Mouse (Mus musculus) forebrain, embryonic 13.5 days (tissue): ENCODE measurements around the gene Hpd. TPM values are rescaled to one million over a fixed set of nuclear protein-coding genes. Genes with fewer than 3 reads are reported as not detected.
"Not testable (repeated sequence)": the region's sequence is repeated elsewhere in the genome, so short reads cannot be mapped to it uniquely, and the experiment has no call there.

Experiments
- ATAC-seq: fragments of 200-750 bp; cut with Nextera tagmentation; 2 replicates; pipeline ENCODE4 v1.8.0; 2017
- H3K27ac ChIP-seq: fragments of 300-500 bp; sonication (generic); 2 replicates; pipeline ENCODE4 v1.5.1; 2015; ENCODE audit warnings: inconsistent platforms, mild to moderate bottlenecking, moderate library complexity
- H3K27me3 ChIP-seq: fragments of 300-500 bp; sonication (generic); 2 replicates; pipeline ENCODE4 v1.6.1; 2015; ENCODE audit warnings: mild to moderate bottlenecking, inconsistent platforms
- H3K36me3 ChIP-seq: fragments of 300-500 bp; sonication (generic); 2 replicates; pipeline ENCODE4 v1.6.1; 2015; ENCODE audit warnings: mild to moderate bottlenecking, inconsistent platforms; ENCODE audit not compliant: poor library complexity, severe bottlenecking
- H3K4me1 ChIP-seq: fragments of 300-500 bp; sonication (generic); 2 replicates; pipeline ENCODE4 v1.6.1; 2015; ENCODE audit warnings: inconsistent platforms
- H3K4me2 ChIP-seq: fragments of 300-500 bp; sonication (generic); 2 replicates; pipeline ENCODE4 v1.6.1; 2015; ENCODE audit warnings: inconsistent platforms, mild to moderate bottlenecking, moderate library complexity
- H3K4me3 ChIP-seq: fragments of 300-500 bp; sonication (generic); 2 replicates; pipeline ENCODE4 v1.5.1; 2015; ENCODE audit warnings: mild to moderate bottlenecking, inconsistent platforms
- H3K9ac ChIP-seq: fragments of 300-500 bp; sonication (generic); 2 replicates; pipeline ENCODE4 v1.6.1; 2015; ENCODE audit warnings: mild to moderate bottlenecking, inconsistent platforms
- H3K9me3 ChIP-seq: fragments of 300-500 bp; sonication (generic); replicated peaks from 2 replicates; pipeline ENCODE4 v1.6.1; 2016; ENCODE audit warnings: inconsistent platforms
- WGBS: fragments of 180-500 bp; shearing (Covaris S2); methylation state at CpG from one replicate; pipeline ENCODE4 v1.1.7; 2015; 5-methylcytosine and 5-hydroxymethylcytosine counted together
- polyA plus RNA-seq: library from polyadenylated mRNA; unstranded; fragments of >200 nt; fragmentation: Nextera tagmentation; extraction: Ambion mirVana; gene quantifications from 2 replicates; pipeline ENCODE4 v1.2.1, GENCODE M21; 2015

The Hpd gene
- not detected in 2 replicates for polyA plus RNA-seq

DNA sequence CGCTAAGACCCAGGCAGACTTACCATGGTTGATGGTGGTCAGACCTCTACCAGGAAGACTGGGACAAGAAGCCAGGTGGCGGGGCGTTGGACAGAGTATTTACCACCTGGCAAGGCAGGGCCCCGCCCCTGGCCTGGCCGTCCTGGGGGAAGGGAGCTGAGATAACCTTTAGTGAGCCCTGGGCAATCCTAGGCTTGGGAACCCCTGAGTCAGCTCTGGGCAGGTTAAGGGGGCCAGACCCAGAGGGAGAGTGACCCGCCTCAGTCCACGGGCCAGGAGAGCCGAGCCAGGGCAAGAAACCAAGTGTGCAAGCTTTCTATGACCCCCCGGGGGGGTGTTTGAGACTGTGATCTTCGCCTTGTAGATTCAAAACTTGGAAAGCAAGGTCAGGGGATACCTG is at the start of gene Hpd:
TSS of gene Hpd (minus strand) at position 77 of the 400 bp plus-strand sequence.
- Histone ChIP-seq H3K27me3 (no peaks in the 10 kb centered on the region), H3K4me1 (peaks cover 4% of the 10 kb centered on the region; the same call in 1 of the 2 replicates), H3K4me2 (no peak within 1 kb of the TSS), H3K36me3 (no peaks in the 10 kb centered on the region), H3K9ac (no peak within 1 kb of the TSS), H3K4me3 (no peak within 1 kb of the TSS), H3K9me3 (no peaks in the 10 kb centered on the region), H3K27ac (no peak within 1 kb of the TSS)
- ATAC-seq: no peak
- WGBS: 87% methylated on average over 10 of the region's 10 CpGs

DNA sequence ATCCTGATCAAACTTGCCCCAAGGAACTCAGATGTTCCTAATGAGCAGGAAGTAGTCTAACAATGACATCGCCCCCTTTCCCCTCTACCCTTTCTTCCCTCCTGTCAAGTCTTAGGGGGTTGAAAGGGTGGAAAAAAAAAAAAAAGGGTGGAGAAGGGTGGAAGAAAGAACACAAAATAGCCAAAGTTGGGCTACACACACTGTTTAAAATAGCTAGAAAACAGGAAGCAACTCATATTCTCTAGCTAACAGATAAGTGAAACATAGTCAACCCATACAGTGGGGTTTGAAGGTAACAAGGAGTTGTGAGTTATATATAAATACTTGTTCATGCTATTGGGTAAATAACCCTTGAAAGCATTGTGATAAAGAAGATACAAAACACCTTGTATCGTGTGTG is 49.7 kb upstream of the Hpd start:
- ATAC-seq: no peak
- H3K36me3 ChIP-seq: peaks cover 19% of the 10 kb centered on the region; the same call in 1 of the 2 replicates
- H3K4me3 ChIP-seq: no peak overlapping the region
- WGBS: 92% methylated on average over 2 of the region's 2 CpGs
- no peaks in the 10 kb centered on the region for H3K9me3 ChIP-seq
- no peak overlapping the region for H3K9ac ChIP-seq
- no peaks in the 10 kb centered on the region for H3K27me3 ChIP-seq
- H3K4me2 ChIP-seq: no peak overlapping the region
- H3K27ac ChIP-seq: no peak overlapping the region
- H3K4me1 ChIP-seq: peaks cover 24% of the 10 kb centered on the region

DNA sequence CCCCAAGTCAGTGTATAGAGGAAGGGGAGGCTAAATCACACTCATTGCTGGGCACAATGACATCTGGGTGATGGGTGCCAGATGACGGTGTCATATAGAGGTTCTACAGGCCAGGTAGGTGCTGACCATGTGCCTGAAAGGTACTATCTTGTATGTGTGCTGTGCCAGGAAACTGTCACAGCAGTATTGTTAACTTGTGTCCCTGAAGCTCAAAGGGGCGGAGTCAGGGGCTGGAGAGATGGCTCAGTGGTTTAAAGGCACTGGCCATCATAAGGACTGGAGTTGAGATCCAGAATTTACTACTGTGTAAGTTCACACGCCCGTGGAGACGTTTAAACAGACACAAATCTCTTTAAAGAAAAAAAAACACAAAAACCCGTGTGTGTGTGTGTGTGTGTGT is 46.8 kb upstream of the Hpd start:
- WGBS: 91% methylated on average over 6 of the region's 6 CpGs
- Histone ChIP-seq H3K27me3 (no peaks in the 10 kb centered on the region), H3K27ac (no peak overlapping the region), H3K9me3 (no peaks in the 10 kb centered on the region), H3K36me3 (peaks cover 5% of the 10 kb centered on the region; the same call in 1 of the 2 replicates), H3K4me2 (peak overlapping the region; percentile 71), H3K4me1 (peaks cover 14% of the 10 kb centered on the region), H3K9ac (no peak overlapping the region), H3K4me3 (peak overlapping the region; percentile 81; the same call in 1 of the 2 replicates)
- ATAC-seq: no peak

DNA sequence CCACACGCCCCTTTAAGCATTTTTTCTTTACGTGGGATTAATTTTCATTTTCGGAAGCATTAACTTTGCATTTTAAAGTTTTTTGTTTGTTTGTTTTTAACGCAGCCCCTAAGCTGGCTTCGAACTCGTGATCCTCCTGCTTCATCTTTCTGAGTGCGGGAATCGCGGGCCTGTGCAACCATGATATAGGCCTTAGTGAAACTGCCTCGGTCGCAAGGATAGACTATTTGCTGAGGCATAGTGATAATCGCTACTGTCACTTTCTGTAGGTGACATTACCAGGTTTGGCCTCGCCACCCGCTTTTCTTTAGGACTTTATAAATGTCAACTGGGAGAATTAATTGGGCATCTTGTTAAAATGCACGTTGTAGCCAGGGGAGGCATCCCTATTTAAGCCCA is 46.0 kb upstream of the Hpd start:
- H3K27ac ChIP-seq: no peak overlapping the region
- WGBS: 6% methylated on average over 15 of the region's 15 CpGs
- no peak for ATAC-seq
- peak overlapping the region; percentile 86 for H3K9ac ChIP-seq
- H3K36me3 ChIP-seq: peaks cover 4% of the 10 kb centered on the region; the same call in 1 of the 2 replicates
- H3K4me2 ChIP-seq: peak overlapping the region; percentile 71
- H3K4me3 ChIP-seq: peak overlapping the region; percentile 81
- no peaks in the 10 kb centered on the region for H3K9me3 ChIP-seq
- peaks cover 14% of the 10 kb centered on the region for H3K4me1 ChIP-seq
- no peaks in the 10 kb centered on the region for H3K27me3 ChIP-seq

DNA sequence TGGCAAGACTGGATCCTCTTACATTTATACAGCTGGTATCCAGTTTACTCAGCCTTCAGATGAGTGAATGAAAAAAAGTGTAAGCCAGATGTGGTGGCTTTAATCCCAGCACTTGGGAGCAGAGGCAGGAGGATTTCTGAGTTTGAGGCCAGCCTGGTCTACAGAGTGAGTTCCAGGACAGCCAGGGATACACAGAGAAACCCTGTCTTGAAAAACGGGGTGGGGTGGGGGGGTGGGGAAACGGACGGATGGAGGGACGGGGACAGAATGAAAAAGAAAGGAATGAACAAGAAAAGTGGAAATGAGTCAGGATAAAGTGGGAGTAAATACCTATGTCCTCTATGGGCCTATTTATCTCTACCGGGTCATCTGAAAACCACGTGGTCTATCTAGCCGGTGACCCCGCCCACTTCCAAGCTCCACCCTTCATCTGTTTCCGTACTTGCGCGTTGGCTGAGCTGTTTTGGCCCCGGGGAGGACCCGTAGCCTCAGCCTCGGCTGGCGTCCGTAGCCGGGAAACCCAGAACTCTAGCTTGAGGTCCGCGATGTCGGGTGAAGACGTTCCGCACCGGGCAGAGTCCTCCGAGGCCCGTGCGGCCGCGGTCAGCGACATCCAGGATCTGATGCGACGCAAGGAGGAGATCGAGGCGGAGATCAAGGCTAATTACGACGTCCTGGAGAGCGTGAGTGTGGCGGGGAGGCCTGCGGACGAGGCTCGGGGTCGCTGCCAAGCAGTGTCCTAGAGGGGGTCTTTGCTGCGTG is 45.4 kb upstream of the Hpd start:
- Histone ChIP-seq H3K9me3 (no peaks in the 10 kb centered on the region), H3K36me3 (peaks cover 4% of the 10 kb centered on the region; the same call in 1 of the 2 replicates), H3K27me3 (no peaks in the 10 kb centered on the region), H3K4me1 (peaks cover 14% of the 10 kb centered on the region), H3K9ac (peak overlapping the region; percentile 86), H3K4me2 (peak overlapping the region; percentile 71), H3K4me3 (peak overlapping the region; percentile 81), H3K27ac (no peak overlapping the region)
- ATAC-seq: peak; percentile 91
- 2% methylated on average over 42 of the region's 42 CpGs for WGBS

DNA sequence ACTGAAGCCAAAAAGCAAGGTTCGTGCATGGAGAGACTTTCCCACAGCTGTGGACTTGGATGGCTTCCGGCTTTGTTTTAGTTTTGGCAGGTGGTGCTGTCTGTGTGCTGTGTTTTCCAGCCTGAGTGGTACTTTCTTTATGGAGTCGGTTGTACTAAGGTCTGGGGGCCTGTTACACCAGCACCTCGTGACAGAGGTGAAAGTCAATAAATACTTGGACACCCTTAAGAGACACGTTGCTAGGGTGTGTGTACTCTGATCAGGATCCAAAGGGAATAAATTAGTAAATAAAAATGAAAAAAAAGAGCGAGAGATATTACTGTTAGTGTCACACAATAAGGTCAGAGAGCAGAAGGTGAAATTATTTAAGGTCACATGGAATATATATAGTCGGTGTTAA is 44.3 kb upstream of the Hpd start:
- Histone ChIP-seq H3K9ac (no peak overlapping the region), H3K4me2 (no peak overlapping the region), H3K27me3 (no peaks in the 10 kb centered on the region), H3K4me1 (peaks cover 14% of the 10 kb centered on the region), H3K27ac (no peak overlapping the region), H3K36me3 (peaks cover 4% of the 10 kb centered on the region; the same call in 1 of the 2 replicates), H3K9me3 (no peaks in the 10 kb centered on the region), H3K4me3 (no peak overlapping the region)
- no peak for ATAC-seq
- WGBS: 91% methylated on average over 7 of the region's 7 CpGs

DNA sequence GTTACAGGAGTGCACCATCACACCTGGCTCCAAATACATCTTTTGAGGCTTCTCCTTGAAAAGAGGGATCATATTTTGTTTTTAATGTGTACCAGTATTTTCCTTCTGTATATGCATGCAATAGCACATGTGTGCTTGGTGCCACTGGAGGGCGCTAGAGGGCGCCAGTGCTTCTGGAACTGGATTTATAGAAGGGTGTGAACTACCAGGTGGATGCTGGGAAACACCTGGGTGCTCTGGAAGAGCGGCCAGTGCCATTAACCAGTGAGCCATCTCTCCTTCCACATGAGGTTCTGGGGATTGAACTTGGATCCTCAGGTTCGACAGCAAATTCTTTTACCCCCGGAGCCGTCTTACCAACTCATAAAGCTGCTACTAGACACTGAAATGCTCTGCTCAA is 41.3 kb upstream of the Hpd start:
- not testable (repeated sequence) for H3K4me3 ChIP-seq, H3K27ac ChIP-seq, H3K4me2 ChIP-seq, H3K36me3 ChIP-seq, H3K27me3 ChIP-seq, ATAC-seq, H3K4me1 ChIP-seq, H3K9ac ChIP-seq, H3K9me3 ChIP-seq
- WGBS: 52% methylated on average over 6 of the region's 6 CpGs

DNA sequence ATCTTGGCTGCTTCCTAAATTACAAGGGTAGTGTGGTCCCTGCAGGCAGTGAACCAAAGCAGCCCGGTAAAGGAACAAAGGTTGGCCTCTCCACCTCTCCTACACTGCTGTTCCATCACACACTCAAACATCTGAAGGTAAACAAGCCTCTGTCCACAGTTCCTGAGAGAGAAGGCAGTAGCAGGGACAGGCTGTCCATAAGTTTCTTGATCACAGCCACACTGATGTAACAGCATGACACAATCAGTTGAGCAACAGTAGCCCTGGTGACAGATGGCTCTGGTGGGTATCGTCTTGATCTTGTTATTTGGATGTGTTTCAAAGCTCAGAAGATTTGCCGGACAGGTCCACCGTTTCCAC is 40.5 kb upstream of the Hpd start:
- Histone ChIP-seq H3K27ac (no peak overlapping the region), H3K36me3 (no peaks in the 10 kb centered on the region), H3K9ac (no peak overlapping the region), H3K4me2 (no peak overlapping the region), H3K27me3 (no peaks in the 10 kb centered on the region), H3K4me1 (no peaks in the 10 kb centered on the region), H3K4me3 (no peak overlapping the region), H3K9me3 (no peaks in the 10 kb centered on the region; the same call in 1 of the 2 replicates)
- ATAC-seq: no peak
- 84% methylated on average over 4 of the region's 4 CpGs for WGBS

DNA sequence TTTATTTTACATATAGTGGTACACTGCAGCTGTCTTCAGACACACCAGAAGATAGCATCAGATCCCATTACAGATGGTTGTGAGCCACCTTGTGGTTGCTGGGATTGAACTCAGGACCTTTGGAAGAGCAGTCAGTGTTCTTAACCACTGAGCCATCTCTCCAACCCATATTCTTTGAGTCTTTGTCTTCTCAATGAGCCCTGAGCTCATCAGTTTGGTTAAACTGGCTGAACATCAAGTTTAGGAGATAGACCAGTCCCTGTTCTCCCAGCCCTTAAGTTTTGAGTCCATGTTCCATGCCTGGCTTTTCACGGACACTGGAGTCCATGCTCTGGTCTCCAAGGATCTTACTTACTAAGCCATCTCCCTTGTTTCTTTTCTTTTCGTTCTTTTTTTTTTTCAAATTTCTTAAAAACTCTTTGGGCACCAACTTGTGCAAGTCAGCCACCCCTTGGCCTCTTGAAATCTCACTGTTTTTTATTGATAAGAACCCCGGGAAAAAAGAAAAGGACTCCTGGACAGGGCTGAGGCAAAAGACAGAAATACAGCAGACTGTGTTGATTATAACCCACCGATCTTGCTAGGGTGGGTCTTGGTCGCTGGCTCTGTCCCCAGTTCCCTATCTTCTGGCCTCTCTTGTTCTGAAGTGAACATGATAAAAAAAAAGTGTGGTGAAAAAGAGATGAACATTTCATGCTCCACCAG is 40.0 kb upstream of the Hpd start:
- H3K4me1 ChIP-seq, H3K9ac ChIP-seq, ATAC-seq, H3K4me3 ChIP-seq, H3K9me3 ChIP-seq, H3K36me3 ChIP-seq, H3K27me3 ChIP-seq, H3K4me2 ChIP-seq, H3K27ac ChIP-seq: not testable (repeated sequence)
- 86% methylated on average over 5 of the region's 5 CpGs for WGBS

DNA sequence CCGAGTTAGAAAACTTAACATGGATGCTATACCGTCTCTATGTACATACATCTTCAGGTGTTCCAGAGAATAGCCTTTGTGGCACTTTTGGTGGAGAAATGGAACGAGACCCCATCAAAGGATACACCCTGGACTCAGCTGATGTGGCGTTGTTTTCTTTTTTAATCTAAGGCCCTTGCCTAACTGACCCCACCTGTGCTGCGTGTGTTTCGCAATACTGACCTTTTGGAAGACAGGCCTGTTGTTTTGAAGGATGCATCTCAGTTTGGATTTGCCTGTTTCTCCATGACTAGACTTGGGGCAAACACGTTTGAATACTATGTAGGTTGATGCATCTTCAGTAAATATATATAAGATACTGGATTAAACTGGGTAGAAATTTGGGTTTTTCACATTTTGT is 21.1 kb upstream of the Hpd start:
- not testable (repeated sequence) for H3K4me3 ChIP-seq, H3K4me1 ChIP-seq, H3K4me2 ChIP-seq, H3K9ac ChIP-seq, H3K27me3 ChIP-seq, H3K36me3 ChIP-seq, ATAC-seq, H3K9me3 ChIP-seq, H3K27ac ChIP-seq
- 91% methylated on average over 7 of the region's 7 CpGs for WGBS

DNA sequence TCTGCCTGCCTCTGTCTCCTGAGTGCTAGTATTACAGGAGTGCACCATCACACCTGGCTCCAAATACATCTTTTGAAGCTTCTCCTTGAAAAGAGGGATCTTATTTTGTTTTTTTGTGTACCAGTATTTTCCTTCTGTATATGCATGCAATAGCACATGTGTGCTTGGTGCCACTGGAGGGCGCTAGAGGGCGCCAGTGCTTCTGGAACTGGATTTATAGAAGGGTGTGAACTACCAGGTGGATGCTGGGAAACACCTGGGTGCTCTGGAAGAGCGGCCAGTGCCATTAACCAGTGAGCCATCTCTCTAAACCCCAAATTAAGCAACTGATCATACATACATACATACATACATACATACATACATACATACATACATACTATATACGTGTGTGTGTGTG is 20.2 kb upstream of the Hpd start:
- ATAC-seq, H3K27me3 ChIP-seq, H3K9ac ChIP-seq, H3K9me3 ChIP-seq, H3K4me1 ChIP-seq, H3K36me3 ChIP-seq, H3K27ac ChIP-seq, H3K4me2 ChIP-seq, H3K4me3 ChIP-seq: not testable (repeated sequence)
- 47% methylated on average over 4 of the region's 4 CpGs for WGBS

DNA sequence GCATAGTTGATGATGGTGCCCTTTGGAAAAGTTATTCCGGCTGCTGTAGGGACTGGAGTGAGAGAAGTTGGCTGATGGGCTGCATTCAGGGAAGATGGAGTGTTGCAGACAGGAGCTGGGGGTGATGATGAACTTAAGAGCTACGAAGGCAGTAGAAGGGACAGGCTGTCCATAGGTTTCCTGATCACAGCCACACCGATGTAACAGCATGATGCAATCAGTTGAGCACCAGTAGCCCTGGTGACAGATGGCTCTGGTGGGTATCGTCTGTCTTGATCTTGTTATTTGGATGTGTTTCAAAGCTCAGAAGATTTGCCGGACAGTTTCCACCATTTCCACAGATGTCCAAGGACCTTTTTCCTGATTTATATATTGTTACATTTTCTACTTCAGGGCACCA is 19.5 kb upstream of the Hpd start:
- no peaks in the 10 kb centered on the region for H3K4me1 ChIP-seq
- H3K4me3 ChIP-seq: no peak overlapping the region
- no peak overlapping the region for H3K9ac ChIP-seq
- no peak overlapping the region for H3K27ac ChIP-seq
- no peaks in the 10 kb centered on the region for H3K36me3 ChIP-seq
- H3K27me3 ChIP-seq: no peaks in the 10 kb centered on the region
- no peak overlapping the region for H3K4me2 ChIP-seq
- WGBS: 92% methylated on average over 5 of the region's 5 CpGs
- H3K9me3 ChIP-seq: no peaks in the 10 kb centered on the region
- ATAC-seq: no peak
